ENCODE assay signal across 8 mouse cellular contexts in genomic region chr9:96437805-96438333, GRCm38 (mm10). TPM values are rescaled to one million over a fixed set of nuclear protein-coding genes. Genes with fewer than 3 reads are reported as not detected.
DNase-seq lines count a peak whose midpoint lies in the region; ATAC-seq lines count a peak whose summit lies in the region.

No protein-coding gene starts in this region.

- no peaks in the 10 kb centered on the region for H3K36me3 ChIP-seq in embryonic facial prominence, embryonic 15.5 days
- H3K36me3 ChIP-seq in heart, embryonic 16.5 days (ENCODE audit: control insufficient read depth, insufficient read depth): no peaks in the 10 kb centered on the region
- no peaks in the 10 kb centered on the region for H3K36me3 ChIP-seq in lung, embryonic 15.5 days

- WGBS in embryonic facial prominence, embryonic 15.5 days: under 1% methylated on average over 25 of the region's 25 CpGs
- under 1% methylated on average over 25 of the region's 25 CpGs for WGBS in heart, embryonic 16.5 days
- WGBS in lung, embryonic 15.5 days: under 1% methylated on average over 25 of the region's 25 CpGs

- H3K9me3 ChIP-seq in embryonic facial prominence, embryonic 15.5 days (replicated peaks): no peaks in the 10 kb centered on the region
- no peaks in the 10 kb centered on the region for H3K9me3 ChIP-seq in heart, embryonic 16.5 days (replicated peaks; ENCODE audit: control insufficient read depth, low read length)
- no peaks in the 10 kb centered on the region for H3K9me3 ChIP-seq in lung, embryonic 15.5 days

- peak overlapping the region; percentile 79 for H3K4me2 ChIP-seq in embryonic facial prominence, embryonic 15.5 days (replicated peaks)
- peak overlapping the region; percentile 85 for H3K4me2 ChIP-seq in heart, embryonic 16.5 days (ENCODE audit: low read depth, low read length)
- peak overlapping the region; percentile 71 for H3K4me2 ChIP-seq in lung, embryonic 15.5 days

- peaks cover 45% of the 10 kb centered on the region for H3K4me1 ChIP-seq in embryonic facial prominence, embryonic 15.5 days
- H3K4me1 ChIP-seq in heart, embryonic 16.5 days (ENCODE audit: control insufficient read depth, insufficient read depth, low read length): peaks cover 27% of the 10 kb centered on the region
- peaks cover 25% of the 10 kb centered on the region for H3K4me1 ChIP-seq in lung, embryonic 15.5 days

- H3K4me3 ChIP-seq in embryonic facial prominence, embryonic 15.5 days (replicated peaks): peak overlapping the region; percentile 52
- peak overlapping the region; percentile 57 for H3K4me3 ChIP-seq in heart, embryonic 16.5 days (ENCODE audit: low read length)
- H3K4me3 ChIP-seq in lung, embryonic 15.5 days: peak overlapping the region; percentile 45

- no peaks in the 10 kb centered on the region for H3K27me3 ChIP-seq in embryonic facial prominence, embryonic 15.5 days
- no peaks in the 10 kb centered on the region for H3K27me3 ChIP-seq in heart, embryonic 16.5 days (ENCODE audit: control insufficient read depth, insufficient read depth, low read length)
- no peaks in the 10 kb centered on the region for H3K27me3 ChIP-seq in lung, embryonic 15.5 days

- peak; percentile 73 for DNase-seq in CD4-positive, CD25-positive, alpha-beta regulatory T cell, adult 2 months (ENCODE audit: low read depth, low spot score)
- peak; percentile 17 to 38 for DNase-seq in adrenal gland, postnatal 4 days (ENCODE audit: low spot score in 2 of 2)
- peak; percentile 83 for DNase-seq in kidney, postnatal 10 days
- DNase-seq in thymus, postnatal 0 days (ENCODE audit: low spot score): peak; percentile 82

- peak; percentile 64 for ATAC-seq in embryonic facial prominence, embryonic 15.5 days (ENCODE audit: insufficient number of reproducible peaks, low FRiP score, low TSS enrichment, low read depth)
- peak; percentile 80 for ATAC-seq in heart, embryonic 16.5 days (replicated peaks; ENCODE audit: extremely low read depth, insufficient read depth, low FRiP score)
- ATAC-seq in lung, embryonic 15.5 days (ENCODE audit: borderline replicate concordance, extremely low read depth, low FRiP score, low TSS enrichment): peak; percentile 80
- peak; percentile 72 for ATAC-seq in neutrophil, adult 5-6 weeks (ENCODE audit: extremely low read depth, insufficient number of reproducible peaks, low FRiP score, poor library complexity, severe bottlenecking)

- H3K9ac ChIP-seq in embryonic facial prominence, embryonic 15.5 days: peak overlapping the region; percentile 47
- H3K9ac ChIP-seq in heart, embryonic 16.5 days (ENCODE audit: low read length): peak overlapping the region; percentile 78
- H3K9ac ChIP-seq in lung, embryonic 15.5 days: peak overlapping the region; percentile 46

- H3K27ac ChIP-seq in embryonic facial prominence, embryonic 15.5 days (replicated peaks): peak overlapping the region; percentile 86
- peak overlapping the region; percentile 94 for H3K27ac ChIP-seq in heart, embryonic 16.5 days (ENCODE audit: low read length)
- H3K27ac ChIP-seq in lung, embryonic 15.5 days: peak overlapping the region; percentile 73

RNA-seq across cellular contexts. Expression of gene Rnf7, which starts 40.6 kb away (rescaled TPM):
- 10 to 100 TPM; 84.7 to 89.5 TPM for total RNA-seq in adrenal gland, postnatal 4 days (2021)
- 205 and 210 TPM in 2 replicates for polyA plus RNA-seq in embryonic facial prominence, embryonic 15.5 days (2015; fragmentation: Nextera tagmentation; extraction: Ambion mirVana)
- 186 and 194 TPM in 2 replicates for polyA plus RNA-seq in heart, embryonic 16.5 days (2015; fragmentation: Nextera tagmentation; extraction: Ambion mirVana)
- 200 and 209 TPM in 2 replicates for polyA plus RNA-seq in lung, embryonic 15.5 days (2015; fragmentation: Nextera tagmentation; extraction: Ambion mirVana)
- 19.0 and 31.1 TPM in 2 replicates for total RNA-seq in neutrophil, adult 5-6 weeks (2017)
- 196 and 200 TPM in 2 replicates for polyA plus RNA-seq in thymus, postnatal 0 days (2015; fragmentation: Nextera tagmentation; extraction: Ambion mirVana)

Comparison
In these comparisons a context has a peak if more than half of its experiments do, and no peak if none do; other contexts are left out.
1. Peak in every context shown above with its lines: DNase-seq, ATAC-seq, H3K4me3 ChIP-seq and H3K27ac ChIP-seq.
2. DNase-seq: peak in every context shown above with its lines; median percentile 83 in kidney, postnatal 10 days; 82 in thymus, postnatal 0 days; 73 in CD4-positive, CD25-positive, alpha-beta regulatory T cell, adult 2 months; 28 in adrenal gland, postnatal 4 days.